Mouse (Mus musculus) limb, embryonic 15.5 days (tissue): ENCODE data around the gene Arhgef16. TPM values are rescaled to one million over a fixed set of nuclear protein-coding genes. Genes with fewer than 3 reads are reported as not detected.
A peak's percentile ranks its signal among the peaks of the same experiment; 100 is the strongest.

ENCODE experiments used
- ATAC-seq: fragments of 200-750 bp; cut with Nextera tagmentation; 2 replicates; pipeline ENCODE4 v1.8.0; 2017; ENCODE audit warnings: low read depth, moderate TSS enrichment; ENCODE audit not compliant: insufficient number of reproducible peaks, low FRiP score, low TSS enrichment
- H3K27ac ChIP-seq: fragments of 300-500 bp; sonication (generic); 2 replicates; pipeline ENCODE4 v1.5.1; 2015; ENCODE audit warnings: moderate library complexity, mild to moderate bottlenecking, inconsistent platforms
- H3K27me3 ChIP-seq: fragments of 300-500 bp; sonication (generic); 2 replicates; pipeline ENCODE4 v1.6.1; 2015; ENCODE audit warnings: inconsistent platforms
- H3K36me3 ChIP-seq: fragments of 300-500 bp; sonication (generic); 2 replicates; pipeline ENCODE4 v1.6.1; 2015; ENCODE audit warnings: inconsistent platforms
- H3K4me1 ChIP-seq: fragments of 300-500 bp; sonication (generic); 2 replicates; pipeline ENCODE4 v1.6.1; 2015; ENCODE audit warnings: inconsistent platforms
- H3K4me2 ChIP-seq: fragments of 300-500 bp; sonication (generic); 2 replicates; pipeline ENCODE4 v1.6.1; 2015; ENCODE audit warnings: mild to moderate bottlenecking, inconsistent platforms
- H3K4me3 ChIP-seq: fragments of 300-500 bp; sonication (generic); 2 replicates; pipeline ENCODE4 v1.5.1; 2015; ENCODE audit warnings: mild to moderate bottlenecking, inconsistent platforms
- H3K9ac ChIP-seq: fragments of 300-500 bp; sonication (generic); 2 replicates; pipeline ENCODE4 v1.6.1; 2015; ENCODE audit warnings: inconsistent platforms
- H3K9me3 ChIP-seq: fragments of 300-500 bp; sonication (generic); 2 replicates; pipeline ENCODE4 v1.6.1; 2016; ENCODE audit warnings: inconsistent platforms
- WGBS: fragments of 180-500 bp; shearing (Covaris S2); methylation state at CpG from one replicate; pipeline ENCODE4 v1.1.7; 2015; 5-methylcytosine and 5-hydroxymethylcytosine counted together
- polyA plus RNA-seq: library from polyadenylated mRNA; unstranded; fragments of >200 nt; fragmentation: Nextera tagmentation; extraction: Ambion mirVana; gene quantifications from 2 replicates; pipeline ENCODE4 v1.2.1, GENCODE M21; 2015

Arhgef16 gene
- polyA plus RNA-seq: 5.5 and 6.5 TPM in 2 replicates

DNA sequence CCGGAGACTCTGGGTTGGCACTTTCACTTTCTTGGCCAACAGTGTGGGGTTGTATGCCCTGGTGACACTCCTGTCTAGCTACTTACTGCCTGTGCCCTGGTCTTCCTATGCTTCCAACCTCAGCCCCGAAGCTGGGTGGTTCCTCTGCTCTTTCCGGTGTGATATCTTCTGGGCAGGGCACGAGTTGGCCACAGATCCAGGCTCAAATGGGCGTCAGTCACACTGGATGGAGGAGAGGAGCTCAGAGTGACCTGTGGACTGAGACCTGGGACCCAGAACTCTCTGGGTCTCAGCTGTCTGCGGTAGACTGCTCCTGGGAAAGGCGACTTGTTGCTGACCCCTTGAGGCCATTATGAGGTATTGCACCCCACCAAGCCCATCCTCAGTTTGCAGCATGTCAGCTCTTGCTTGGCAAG is at the start of gene Arhgef16:
Gene Arhgef16 (minus strand): TSS at position 211 of the 416 bp plus-strand sequence.
- Histone ChIP-seq H3K4me1 (peaks cover 16% of the 10 kb centered on the region), H3K36me3 (no peaks in the 10 kb centered on the region), H3K4me2 (no peak within 1 kb of the TSS), H3K27ac (no peak within 1 kb of the TSS), H3K4me3 (0 out of 2 replicates have a peak within 1 kb of the TSS, but pooled peaks have one; percentile 50), H3K27me3 (peaks cover 39% of the 10 kb centered on the region), H3K9me3 (no peaks in the 10 kb centered on the region), H3K9ac (no peak within 1 kb of the TSS)
- WGBS: 24% methylated on average over 7 of the region's 7 CpGs
- ATAC-seq: no peak

DNA sequence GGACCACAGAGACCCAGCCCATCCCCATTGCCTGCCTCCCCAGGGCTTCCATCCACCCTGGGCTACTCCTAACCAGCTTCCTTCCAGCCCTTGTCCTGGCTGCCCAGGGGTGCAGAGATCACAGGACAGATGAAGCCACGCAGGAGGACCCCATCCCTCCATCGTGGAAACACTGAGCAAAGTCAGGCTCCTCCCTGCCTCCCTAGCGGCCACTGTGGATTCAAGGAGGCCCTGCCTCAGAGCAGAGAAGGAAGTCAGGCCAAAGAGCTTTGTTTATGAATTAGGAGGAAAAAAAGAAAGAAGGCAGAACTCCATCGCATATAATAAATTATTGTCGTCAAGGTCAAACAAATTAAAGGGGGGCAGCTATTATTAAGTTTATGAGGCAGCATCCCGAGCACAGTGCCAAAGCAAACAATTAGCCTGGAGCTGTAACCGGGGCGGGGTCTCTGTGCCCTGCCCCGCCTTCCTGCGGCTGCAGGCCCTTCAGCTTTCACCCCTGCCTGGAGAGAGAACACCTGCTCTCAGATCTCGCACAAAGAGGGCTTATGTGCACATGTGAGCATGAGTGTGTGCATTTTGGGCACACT is 46.8 kb upstream of the Arhgef16 start:
- no peaks in the 10 kb centered on the region for H3K9me3 ChIP-seq
- ATAC-seq: no peak
- H3K4me1 ChIP-seq: peaks cover 25% of the 10 kb centered on the region
- 0 out of 2 replicates have a peak overlapping the region, but pooled peaks have one; percentile 9 for H3K27ac ChIP-seq
- H3K4me3 ChIP-seq: no peak overlapping the region
- WGBS: 28% methylated on average over 11 of the region's 11 CpGs
- H3K36me3 ChIP-seq: 0 out of 2 replicates have a peak, but pooled peaks cover 3% of the 10 kb centered on the region
- H3K27me3 ChIP-seq: no peaks in the 10 kb centered on the region
- no peak overlapping the region for H3K4me2 ChIP-seq
- 0 out of 2 replicates have a peak overlapping the region, but pooled peaks have one; percentile 2 for H3K9ac ChIP-seq

DNA sequence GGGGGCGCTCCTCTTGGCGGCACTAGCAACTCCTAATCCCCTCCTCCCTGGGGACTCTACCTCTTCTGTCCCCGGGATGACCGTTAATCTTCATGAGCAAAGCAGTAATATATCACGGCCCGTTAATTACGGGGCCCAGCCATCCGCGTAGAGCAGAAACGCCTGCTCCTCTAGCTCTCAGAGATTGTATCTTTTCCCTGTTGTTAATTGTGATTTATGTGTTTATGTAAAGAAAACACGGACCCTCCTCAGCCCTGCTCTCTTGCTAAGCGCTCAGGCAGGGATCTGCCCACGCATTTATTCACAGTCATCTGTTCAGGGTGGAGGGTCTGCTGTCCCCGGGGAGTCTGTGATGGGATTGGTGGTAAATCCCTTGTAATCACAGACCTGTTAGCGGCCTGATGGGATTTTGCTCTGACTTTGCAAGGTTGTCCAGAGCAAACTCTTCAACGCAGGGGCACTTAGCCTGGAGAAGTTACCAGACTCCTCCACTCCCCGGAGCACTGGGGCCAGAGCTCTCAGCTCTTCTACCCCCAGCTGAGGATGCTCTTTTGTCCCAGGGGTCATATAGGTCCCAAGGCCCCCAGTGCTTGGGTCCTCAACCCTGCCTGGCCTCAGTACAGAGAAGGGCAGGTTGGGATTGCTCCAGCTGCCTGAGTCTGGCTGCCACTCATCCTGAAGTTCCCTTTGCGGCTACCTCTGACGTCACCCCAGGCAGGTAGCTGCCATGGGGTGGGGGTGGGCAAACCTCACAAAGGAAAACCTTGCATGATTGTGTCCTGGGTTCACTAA is 45.5 kb upstream of the Arhgef16 start:
- Histone ChIP-seq H3K36me3 (0 out of 2 replicates have a peak, but pooled peaks cover 3% of the 10 kb centered on the region), H3K4me1 (peaks cover 25% of the 10 kb centered on the region), H3K4me3 (no peak overlapping the region), H3K27me3 (no peaks in the 10 kb centered on the region), H3K9ac (no peak overlapping the region), H3K9me3 (no peaks in the 10 kb centered on the region), H3K4me2 (no peak overlapping the region), H3K27ac (no peak overlapping the region)
- ATAC-seq: no peak
- WGBS: 30% methylated on average over 19 of the region's 19 CpGs

DNA sequence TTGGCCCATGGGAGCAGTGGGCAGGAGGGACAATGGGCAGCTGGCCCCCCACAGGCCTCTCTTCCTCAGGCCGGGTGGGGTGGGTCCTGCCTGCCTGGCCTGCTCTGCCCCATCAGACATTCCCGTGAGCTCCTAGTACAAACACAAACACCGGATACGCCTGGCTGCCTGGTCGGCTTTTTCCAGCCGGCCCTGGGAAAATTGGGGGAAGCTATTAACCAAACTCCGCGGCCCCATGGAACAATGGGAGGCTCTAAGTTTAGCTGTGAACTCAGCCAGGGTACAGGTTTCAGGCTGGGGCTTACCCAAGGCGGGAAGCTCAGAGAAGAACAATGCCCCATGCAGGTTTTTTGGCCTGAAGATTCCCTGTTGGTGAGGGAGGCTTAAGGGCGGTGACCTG is 35.2 kb upstream of the Arhgef16 start:
- no peak for ATAC-seq
- H3K4me1 ChIP-seq: no peaks in the 10 kb centered on the region
- H3K9ac ChIP-seq: no peak overlapping the region
- no peak overlapping the region for H3K4me2 ChIP-seq
- H3K4me3 ChIP-seq: no peak overlapping the region
- H3K27ac ChIP-seq: 0 out of 2 replicates have a peak overlapping the region, but pooled peaks have one; percentile 28
- H3K27me3 ChIP-seq: peaks cover 4% of the 10 kb centered on the region; the same call in 1 of the 2 replicates
- H3K36me3 ChIP-seq: peaks cover 17% of the 10 kb centered on the region; the same call in 1 of the 2 replicates
- no peaks in the 10 kb centered on the region for H3K9me3 ChIP-seq
- 39% methylated on average over 10 of the region's 10 CpGs for WGBS

DNA sequence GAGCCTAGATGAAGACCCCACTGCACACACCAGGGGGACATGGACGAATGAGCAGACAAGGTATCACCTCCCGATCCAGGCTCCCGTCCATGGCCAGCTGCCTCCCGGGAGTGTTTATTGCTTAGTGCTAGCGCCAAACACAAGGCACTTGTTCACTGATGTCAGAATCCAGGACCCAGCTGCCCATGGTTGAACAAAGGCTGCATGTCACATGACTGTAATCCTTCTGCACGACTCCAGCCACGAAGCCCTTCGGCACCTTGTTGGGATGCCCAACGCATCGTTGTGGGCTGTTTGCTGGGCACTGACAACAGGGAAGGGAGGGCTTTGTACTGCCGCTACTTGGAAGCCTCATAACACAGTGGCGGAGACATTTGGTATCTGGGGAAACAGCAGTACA is 34.3 kb upstream of the Arhgef16 start, which contains the start of gene B230104I21Rik:
Gene B230104I21Rik (plus strand): TSS at position 367 of the 400 bp plus-strand sequence.
- Histone ChIP-seq H3K9me3 (no peaks in the 10 kb centered on the region), H3K4me1 (peaks cover 5% of the 10 kb centered on the region), H3K9ac (no peak within 1 kb of the TSS), H3K4me2 (peak within 1 kb of the TSS; percentile 35), H3K27ac (peak within 1 kb of the TSS; percentile 28; the same call in 1 of the 2 replicates), H3K4me3 (peak within 1 kb of the TSS; percentile 17), H3K36me3 (peaks cover 9% of the 10 kb centered on the region; the same call in 1 of the 2 replicates), H3K27me3 (peaks cover 4% of the 10 kb centered on the region; the same call in 1 of the 2 replicates)
- no peak for ATAC-seq
- WGBS: 61% methylated on average over 12 of the region's 12 CpGs

DNA sequence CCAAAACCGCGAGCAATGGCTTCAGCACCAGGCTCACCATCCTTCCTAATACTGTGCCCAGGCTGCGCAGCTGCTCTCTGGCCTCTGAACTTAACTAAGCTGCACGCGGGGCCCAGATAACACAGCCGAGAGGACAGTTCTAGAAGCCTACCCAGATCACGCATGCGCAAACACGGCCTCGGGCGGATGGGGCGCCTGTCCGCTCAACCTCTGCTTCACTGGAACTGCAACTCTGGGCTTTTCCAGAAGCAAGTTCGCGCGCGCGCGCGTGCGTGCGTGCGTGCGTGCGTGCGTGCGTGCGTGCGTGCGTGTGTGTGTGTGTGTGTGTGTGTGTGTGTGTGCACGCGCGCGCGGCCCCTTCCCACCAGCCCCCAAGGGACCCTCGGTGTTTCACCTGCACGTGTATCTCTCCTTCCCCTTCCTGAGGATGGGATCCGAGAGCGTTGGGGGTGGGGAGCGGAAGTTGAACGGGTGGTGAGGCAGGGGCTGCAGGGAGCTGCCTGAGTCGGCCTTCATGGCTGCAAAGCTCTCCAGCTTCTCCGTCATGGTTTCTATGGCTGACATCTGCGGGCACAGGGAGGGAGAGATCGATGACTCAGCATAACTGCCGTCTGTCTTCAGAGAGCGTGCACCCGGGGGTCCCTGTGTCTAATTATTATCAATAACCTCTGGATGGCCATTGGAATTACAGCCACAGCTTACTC is 33.4 kb upstream of the Arhgef16 start:
- Histone ChIP-seq H3K9ac (0 out of 2 replicates have a peak overlapping the region, but pooled peaks have one; percentile 11), H3K4me2 (peak overlapping the region; percentile 35), H3K27me3 (peaks cover 4% of the 10 kb centered on the region; the same call in 1 of the 2 replicates), H3K36me3 (no peaks in the 10 kb centered on the region), H3K4me3 (peak overlapping the region; percentile 17), H3K4me1 (peaks cover 9% of the 10 kb centered on the region), H3K9me3 (no peaks in the 10 kb centered on the region), H3K27ac (no peak overlapping the region)
- ATAC-seq: no peak
- whole genome bisulfite sequencing: 62% methylated on average over 47 of the region's 48 CpGs

DNA sequence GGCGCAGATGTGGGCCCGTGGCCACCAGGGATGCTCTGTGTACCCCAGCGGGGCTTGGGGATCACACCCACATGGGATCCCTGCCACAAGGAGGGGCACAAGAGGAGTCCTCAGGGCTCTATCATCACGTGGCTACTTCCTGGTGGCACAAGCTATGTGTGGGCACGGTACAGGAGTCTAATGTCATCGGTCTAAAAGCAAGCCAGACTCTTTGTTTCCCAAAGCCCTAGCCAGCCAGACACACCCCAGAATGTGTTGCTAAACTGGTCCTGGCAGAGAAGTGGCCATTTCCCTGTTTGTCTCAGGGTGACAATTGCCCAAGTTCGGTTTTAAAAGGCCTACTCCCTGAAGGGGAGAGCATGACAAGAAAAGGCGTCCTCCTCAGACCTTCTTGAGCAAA is 31.8 kb upstream of the Arhgef16 start:
- Histone ChIP-seq H3K4me3 (no peak overlapping the region), H3K36me3 (no peaks in the 10 kb centered on the region), H3K4me2 (no peak overlapping the region), H3K27me3 (peaks cover 4% of the 10 kb centered on the region; the same call in 1 of the 2 replicates), H3K4me1 (peaks cover 15% of the 10 kb centered on the region), H3K9ac (no peak overlapping the region), H3K27ac (no peak overlapping the region), H3K9me3 (no peaks in the 10 kb centered on the region)
- 66% methylated on average over 8 of the region's 8 CpGs for WGBS
- ATAC-seq: no peak

DNA sequence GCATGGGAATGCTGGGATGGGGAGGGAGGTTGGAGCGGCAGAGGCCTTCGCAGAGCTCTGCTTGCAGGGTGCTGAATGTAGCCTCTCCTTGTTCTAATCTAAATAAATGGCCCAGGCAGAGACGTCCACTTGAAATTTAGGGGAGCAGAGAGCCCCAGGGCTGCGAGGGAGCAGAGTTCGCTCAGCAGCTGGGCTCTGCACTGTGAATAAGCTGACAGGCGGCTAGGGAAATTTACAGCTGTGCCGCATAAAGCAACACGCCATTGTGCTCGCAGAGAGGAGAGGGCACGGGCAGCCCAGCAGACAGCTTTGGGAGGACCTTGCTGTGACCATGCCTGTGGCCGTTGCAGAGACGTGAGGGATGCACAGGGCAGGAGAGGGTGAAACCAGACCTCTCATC is 29.8 kb upstream of the Arhgef16 start:
- peaks cover 15% of the 10 kb centered on the region for H3K4me1 ChIP-seq
- no peak overlapping the region for H3K4me3 ChIP-seq
- ATAC-seq: no peak
- peaks cover 2% of the 10 kb centered on the region; the same call in 1 of the 2 replicates for H3K27me3 ChIP-seq
- 37% methylated on average over 12 of the region's 12 CpGs for WGBS
- H3K36me3 ChIP-seq: peaks cover 14% of the 10 kb centered on the region
- no peak overlapping the region for H3K9ac ChIP-seq
- H3K9me3 ChIP-seq: no peaks in the 10 kb centered on the region
- no peak overlapping the region for H3K4me2 ChIP-seq
- no peak overlapping the region for H3K27ac ChIP-seq

DNA sequence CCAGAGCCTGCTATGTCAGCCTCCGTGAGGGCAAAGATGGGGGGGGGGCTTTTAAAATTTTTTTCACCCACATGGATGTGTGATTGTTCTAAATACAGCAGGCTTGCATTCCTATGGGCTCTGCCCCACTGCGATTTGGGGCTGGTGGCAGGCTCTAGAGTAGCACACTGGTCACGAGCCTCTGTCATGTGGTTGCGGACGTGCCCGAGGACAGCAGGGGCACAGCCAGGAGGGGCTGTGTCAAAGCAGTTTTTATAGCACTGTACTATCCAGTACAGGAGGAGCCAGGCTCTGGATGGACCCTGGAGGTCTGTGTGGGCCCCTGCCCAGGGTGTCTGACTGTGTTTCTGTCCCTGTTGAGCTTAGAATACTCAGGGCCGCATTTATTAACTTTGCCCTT is 28.5 kb upstream of the Arhgef16 start:
- peaks cover 14% of the 10 kb centered on the region for H3K36me3 ChIP-seq
- 81% methylated on average over 7 of the region's 7 CpGs for WGBS
- peaks cover 15% of the 10 kb centered on the region for H3K4me1 ChIP-seq
- no peaks in the 10 kb centered on the region; the same call in 1 of the 2 replicates for H3K27me3 ChIP-seq
- 0 out of 2 replicates have a peak, but pooled peaks have one; percentile 3 for ATAC-seq
- H3K27ac ChIP-seq: no peak overlapping the region
- no peak overlapping the region for H3K9ac ChIP-seq
- H3K9me3 ChIP-seq: no peaks in the 10 kb centered on the region
- H3K4me3 ChIP-seq: no peak overlapping the region
- no peak overlapping the region for H3K4me2 ChIP-seq

DNA sequence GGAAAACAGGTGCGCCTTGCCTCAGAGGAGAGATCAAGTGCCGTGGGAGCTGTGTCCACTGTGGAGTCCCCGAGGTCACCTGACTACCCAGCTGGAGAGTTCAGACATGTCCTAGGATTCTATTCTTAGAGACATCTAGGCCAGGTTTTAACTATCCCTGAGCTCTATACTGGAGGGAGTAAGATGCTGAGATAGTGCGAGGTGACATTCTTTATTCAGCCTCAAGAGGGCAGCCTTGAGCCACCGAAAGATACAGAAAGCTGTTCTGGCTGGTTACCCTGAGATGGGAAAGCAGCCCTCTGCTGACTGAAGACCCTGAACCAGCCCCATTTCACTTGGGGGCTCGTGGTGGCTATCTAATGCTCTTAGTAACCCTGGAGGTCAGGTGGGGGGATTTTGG is 27.4 kb upstream of the Arhgef16 start:
- 9% methylated on average over 6 of the region's 6 CpGs for WGBS
- Histone ChIP-seq H3K4me1 (peaks cover 15% of the 10 kb centered on the region), H3K4me2 (no peak overlapping the region), H3K9ac (no peak overlapping the region), H3K4me3 (no peak overlapping the region), H3K36me3 (peaks cover 14% of the 10 kb centered on the region), H3K27me3 (no peaks in the 10 kb centered on the region; the same call in 1 of the 2 replicates), H3K9me3 (no peaks in the 10 kb centered on the region), H3K27ac (no peak overlapping the region)
- no peak for ATAC-seq

DNA sequence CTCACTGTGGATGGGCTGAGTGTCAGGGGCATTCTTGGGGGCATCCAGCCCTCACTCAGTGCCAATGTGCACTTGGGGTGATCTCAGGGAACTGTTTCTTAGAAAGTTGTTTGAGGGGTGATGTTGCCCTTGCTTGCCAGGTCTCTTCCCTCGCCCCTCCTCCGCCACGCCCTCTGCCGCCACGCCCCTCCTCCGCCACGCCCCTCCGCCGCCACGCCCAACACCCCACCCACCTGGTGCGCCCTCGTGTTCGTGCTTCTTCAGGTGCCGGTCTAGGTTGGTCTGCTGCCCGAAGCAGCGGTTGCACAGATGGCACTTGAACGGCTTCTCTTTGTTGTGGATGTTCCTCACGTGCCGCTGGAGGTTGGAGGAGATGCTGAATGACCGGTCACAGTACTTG is 27.0 kb upstream of the Arhgef16 start:
- no peak overlapping the region for H3K9ac ChIP-seq
- no peaks in the 10 kb centered on the region for H3K9me3 ChIP-seq
- H3K4me2 ChIP-seq: no peak overlapping the region
- H3K4me1 ChIP-seq: peaks cover 15% of the 10 kb centered on the region
- no peak overlapping the region for H3K27ac ChIP-seq
- H3K4me3 ChIP-seq: no peak overlapping the region
- ATAC-seq: no peak; the same call in 1 of the 2 replicates
- WGBS: 10% methylated on average over 19 of the region's 20 CpGs
- H3K36me3 ChIP-seq: peaks cover 18% of the 10 kb centered on the region
- no peaks in the 10 kb centered on the region; the same call in 1 of the 2 replicates for H3K27me3 ChIP-seq
